Comparison of ENCODE assay signal across 25 mouse cellular contexts in genomic region chr2:105963447-105963846, GRCm38 (mm10).
"Had no signal": no experiment of that assay in that cellular context is flagged by ENCODE, and none has a peak within 500 bp of the region (broad histone marks: within the 10 kb centered on the region; RNA-seq: fewer than 3 reads in every experiment).

No protein-coding gene starts in this region.

- DNase-seq: gastrocnemius, adult 2 months; gastrocnemius, postnatal 10 days; gastrocnemius, postnatal 25 days; heart, adult 18-20 months; heart, postnatal 10 days; heart, postnatal 4 days; kidney, adult 11 months; kidney, adult 2 months; kidney, adult 9 months; kidney, postnatal 14 days; kidney, postnatal 36 days; liver had no signal

- H3K27me3 ChIP-seq: heart, embryonic 12.5 days; hindbrain, embryonic 12.5 days; kidney, embryonic 15.5 days; limb, embryonic 12.5 days; liver, embryonic 12.5 days had no signal

- H3K4me1 ChIP-seq: heart, embryonic 10.5 days; heart, embryonic 12.5 days; hindbrain, embryonic 10.5 days; hindbrain, embryonic 12.5 days; kidney, embryonic 15.5 days; limb, embryonic 10.5 days; limb, embryonic 12.5 days; liver, embryonic 12.5 days had no signal

- H3K4me2 ChIP-seq: heart, embryonic 12.5 days; hindbrain, embryonic 12.5 days; hindbrain, embryonic 14.5 days; kidney, embryonic 15.5 days; limb, embryonic 12.5 days; liver, embryonic 12.5 days had no signal

- ATAC-seq: hindbrain, postnatal 0 days; intestine, embryonic 16.5 days; liver, embryonic 12.5 days had no signal

- H3K4me3 ChIP-seq: gastrocnemius, adult 2 months; heart, embryonic 10.5 days; heart, embryonic 12.5 days; hindbrain, embryonic 10.5 days; hindbrain, embryonic 12.5 days; kidney, embryonic 15.5 days; left cerebral cortex, adult 2 months; limb, embryonic 10.5 days; limb, embryonic 12.5 days; liver, embryonic 12.5 days had no signal

- H3K9ac ChIP-seq: heart, embryonic 12.5 days; hindbrain, embryonic 12.5 days; hindbrain, embryonic 14.5 days; kidney, embryonic 15.5 days; limb, embryonic 12.5 days; liver, embryonic 12.5 days had no signal

- H3K27ac ChIP-seq: gastrocnemius, adult 2 months; heart, embryonic 10.5 days; hindbrain, embryonic 10.5 days; hindbrain, embryonic 12.5 days; hindbrain, embryonic 14.5 days; hindbrain, postnatal 0 days; kidney, embryonic 15.5 days; kidney, postnatal 0 days; left cerebral cortex, adult 2 months; limb, embryonic 10.5 days; limb, embryonic 12.5 days; liver, embryonic 12.5 days had no signal

- H3K9me3 ChIP-seq: heart, embryonic 10.5 days; heart, embryonic 12.5 days; hindbrain, embryonic 10.5 days; hindbrain, embryonic 12.5 days; kidney, embryonic 15.5 days; limb, embryonic 10.5 days; limb, embryonic 12.5 days; liver, embryonic 12.5 days had no signal
